Mouse (Mus musculus): ENCODE measurements around the gene St5.

The St5 gene

DNA sequence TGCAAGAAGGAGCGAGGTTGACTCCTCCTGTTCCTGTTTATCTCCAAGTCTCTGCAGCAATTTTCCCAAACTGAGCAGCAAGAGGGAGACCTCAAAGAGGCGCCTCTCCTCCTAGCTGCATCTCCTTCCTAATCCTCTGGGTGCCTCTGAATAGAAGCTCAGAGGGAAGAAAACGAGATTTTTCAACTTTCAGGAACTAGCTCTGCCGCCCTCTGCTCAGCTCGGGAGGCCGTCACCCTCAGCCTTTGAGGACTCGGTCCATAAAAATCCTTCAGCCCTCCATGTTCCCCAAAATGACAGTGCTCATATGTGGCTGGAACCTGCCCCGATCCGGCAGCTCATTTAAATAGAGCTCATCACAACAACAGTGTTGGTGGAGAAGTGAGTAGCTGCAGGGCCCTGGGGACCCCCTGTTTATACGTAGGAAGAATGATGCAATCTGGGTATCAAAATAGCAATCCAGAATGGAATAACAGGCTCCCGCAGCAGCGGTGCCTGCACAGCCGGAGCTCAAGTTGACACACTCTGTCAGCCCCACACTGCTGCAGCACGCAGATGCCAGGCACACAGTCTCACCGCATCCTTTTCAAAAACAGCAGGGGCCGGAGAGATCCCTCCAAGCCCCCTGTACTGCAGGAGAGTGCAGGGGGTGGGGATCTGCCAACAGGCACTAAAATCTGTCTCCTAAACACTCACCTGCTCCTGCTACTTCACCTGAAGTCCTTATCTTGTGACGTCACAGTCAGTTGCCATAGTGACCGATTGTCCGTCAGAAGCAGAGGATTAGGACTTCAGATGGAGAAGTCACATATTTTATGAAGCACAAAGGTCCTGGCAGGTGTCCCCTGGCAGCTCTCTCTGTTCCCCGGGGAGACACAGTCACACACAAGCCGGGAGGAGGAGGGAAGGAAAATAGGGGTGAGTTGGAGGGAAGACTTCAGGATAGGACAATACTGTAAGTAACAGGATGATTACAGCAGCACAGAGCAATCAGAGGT, 209.8 kb downstream of the St5 start:
- DNase-seq (ENCODE audit: inconsistent age in 2 of 2, low spot score in 1 of 2), result peak in 1 of 2 experiments; percentile 52

DNA sequence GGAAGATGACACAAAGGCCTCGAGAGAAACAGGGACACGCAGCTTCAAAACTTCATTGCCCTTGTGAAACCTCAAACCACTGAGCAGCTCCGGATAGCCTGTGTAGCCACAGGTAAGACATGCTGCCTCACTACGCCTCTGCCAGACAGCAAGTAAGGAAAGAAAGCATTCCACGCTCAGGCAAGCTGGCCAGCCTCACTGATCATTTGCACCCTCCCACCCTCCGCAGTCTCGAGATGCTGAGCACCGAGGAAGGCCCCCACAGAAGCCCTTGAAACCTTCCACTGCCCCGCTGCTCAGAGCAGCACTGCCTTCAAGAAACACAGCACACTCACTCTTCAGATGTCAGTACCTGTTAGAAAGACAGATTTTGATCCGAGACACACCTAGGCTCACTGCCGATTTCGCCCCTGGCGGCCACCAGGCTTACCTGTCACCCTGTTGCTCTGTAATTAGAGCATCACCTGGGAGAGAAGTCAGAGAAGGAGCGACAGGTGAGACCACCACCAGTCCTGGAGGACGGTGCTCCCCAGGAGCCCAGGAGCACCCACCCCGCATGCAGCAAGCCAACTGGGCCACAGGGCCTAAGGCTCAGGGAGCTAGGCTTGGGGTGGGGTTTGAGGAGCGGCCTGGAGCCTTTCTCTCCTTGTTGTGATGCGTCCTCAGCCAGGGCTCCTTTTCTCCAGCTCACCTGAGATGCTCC, 210.6 kb downstream of the St5 start:
- no peak for DNase-seq (ENCODE audit: inconsistent age in 2 of 2, low spot score in 1 of 2)

DNA sequence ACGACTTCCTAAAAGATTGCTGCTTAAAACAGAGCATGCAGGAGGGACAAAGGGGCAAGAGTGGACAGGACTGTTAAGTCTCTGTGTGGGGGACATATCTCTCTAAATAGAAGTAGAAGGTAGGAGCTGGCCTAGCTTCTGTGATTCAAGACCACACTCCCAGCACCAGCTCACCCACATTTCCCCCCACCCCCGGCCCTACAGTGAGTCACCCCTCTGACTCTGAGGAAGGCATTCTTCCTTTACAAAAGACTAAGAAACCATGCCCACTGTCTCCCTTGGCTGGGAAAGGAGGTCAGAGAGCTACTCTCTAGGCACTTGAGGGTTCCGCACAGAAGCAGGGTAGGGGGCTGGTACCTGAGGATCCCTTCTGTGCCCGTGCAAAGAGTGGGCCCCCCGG, 219.2 kb downstream of the St5 start:
- no peak for DNase-seq (ENCODE audit: inconsistent age in 2 of 2, low spot score in 1 of 2)

DNA sequence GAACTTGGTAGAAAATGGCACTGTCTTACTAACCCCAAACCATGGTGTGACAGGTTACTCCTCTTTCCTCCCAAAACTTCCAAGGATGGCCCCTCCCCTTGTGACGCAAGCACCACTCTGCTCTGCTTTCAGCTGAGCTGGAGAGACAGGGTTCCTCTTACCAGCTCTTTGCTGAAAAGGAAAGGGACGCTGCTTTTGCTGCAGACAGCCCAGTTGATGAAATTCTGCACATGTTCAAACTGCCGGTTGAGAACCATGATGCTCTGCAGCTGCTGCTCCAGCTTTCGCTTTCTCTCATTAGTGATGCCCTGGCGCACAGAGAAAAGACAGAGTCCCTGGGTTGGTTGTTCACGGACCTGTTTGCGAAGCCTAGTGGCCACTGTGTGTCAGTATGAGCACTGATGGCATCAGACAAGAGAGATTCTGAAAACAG, 222.6 kb downstream of the St5 start:
- DNase-seq (ENCODE audit: inconsistent age in 2 of 2, low spot score in 1 of 2), result peak; percentile 36 to 62

DNA sequence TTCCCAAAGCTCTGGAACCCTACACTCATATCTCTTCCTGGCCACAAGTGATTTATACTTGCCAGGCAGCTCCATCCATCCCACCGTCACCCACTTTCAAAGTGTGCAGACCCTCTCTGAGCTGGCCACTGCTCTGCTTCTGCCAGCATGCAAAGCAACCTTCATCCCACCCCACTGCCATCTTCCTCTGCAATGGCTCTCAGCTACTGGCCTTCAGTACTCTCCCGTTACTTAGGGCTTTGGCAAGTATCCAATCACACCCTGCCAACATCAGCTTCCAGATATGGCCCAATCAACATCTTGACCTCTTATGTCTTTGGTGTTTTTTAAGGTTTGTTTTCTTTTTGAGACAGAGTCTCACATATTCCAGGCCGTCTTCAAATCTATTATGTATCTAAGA, 225.5 kb downstream of the St5 start:
- DNase-seq (ENCODE audit: inconsistent age in 2 of 2, low spot score in 1 of 2), result peak in 1 of 2 experiments; percentile 58
